Mouse (Mus musculus) brain, embryonic 18.5 days (tissue): Measurements from ENCODE around the gene Chka.

Experiments used
- DNase-seq: peaks from one replicate; pipeline ENCODE4 v3.0.0-alpha.2; 2012; ENCODE audit warnings: low read depth, low spot score

Chka gene

DNA sequence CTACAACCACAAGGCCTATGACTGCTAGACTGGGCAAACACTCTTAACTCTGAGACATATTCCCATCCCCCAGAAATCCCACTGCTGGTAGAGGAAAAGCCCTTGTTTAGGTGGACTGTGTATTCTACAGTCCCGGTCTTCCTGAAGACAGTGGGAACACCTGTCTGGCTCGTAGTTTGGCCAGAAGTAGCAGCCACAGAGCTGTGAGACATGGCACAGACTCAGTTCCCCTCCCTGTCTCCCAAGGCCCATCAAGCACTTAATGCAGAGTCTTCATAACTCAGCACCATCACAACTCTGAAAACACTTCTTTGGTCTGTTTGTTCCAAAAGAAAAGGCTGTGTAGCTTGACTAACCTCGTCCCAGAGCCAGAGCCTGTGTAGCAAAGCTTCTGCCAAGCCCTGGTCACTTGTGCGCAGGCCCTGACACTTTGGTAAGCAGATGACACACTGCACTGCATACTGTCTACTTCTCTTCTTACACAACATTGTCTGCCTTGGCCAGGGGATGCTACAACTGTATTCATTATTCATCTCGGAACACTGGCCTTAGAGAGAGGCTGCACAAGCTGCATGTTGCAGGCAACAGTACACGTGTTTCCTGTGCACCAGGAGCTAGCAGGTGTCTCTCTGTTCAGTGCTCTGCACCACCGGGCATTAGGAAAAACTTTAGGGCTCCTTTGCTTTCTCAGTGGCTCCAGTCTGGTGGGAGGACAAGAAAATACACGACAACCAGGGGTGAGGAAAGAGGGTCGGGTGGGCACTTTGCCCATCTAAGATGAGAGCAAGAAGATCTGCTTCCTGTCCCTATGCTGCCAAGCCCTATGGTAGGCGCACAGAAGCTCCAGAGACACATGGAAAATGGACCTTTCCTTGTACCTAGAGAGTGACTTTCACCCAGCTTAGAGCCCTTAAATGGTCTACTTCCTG lies 4.6 kb upstream of the Chka start:
- DNase-seq: no peak

DNA sequence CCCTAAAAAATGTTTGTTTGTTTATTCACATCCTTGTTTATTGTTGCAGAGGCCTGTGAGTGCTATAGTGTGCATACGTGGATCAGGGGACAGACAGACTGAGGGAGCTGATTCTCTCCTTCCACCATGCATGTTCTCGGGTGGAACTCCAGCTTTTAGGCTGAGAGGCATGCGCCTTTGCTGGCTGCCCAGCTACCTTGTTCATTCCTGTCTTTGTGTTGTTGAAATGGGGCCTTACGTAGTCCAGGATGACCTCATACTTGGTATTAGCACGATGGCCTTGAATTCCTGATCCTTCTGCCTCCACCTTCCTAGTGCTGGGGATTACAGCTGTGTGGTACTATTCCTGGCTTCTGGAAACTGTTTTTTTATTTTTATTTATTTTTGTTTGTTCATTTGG lies 3.9 kb upstream of the Chka start:
- DNase-seq: no peak

DNA sequence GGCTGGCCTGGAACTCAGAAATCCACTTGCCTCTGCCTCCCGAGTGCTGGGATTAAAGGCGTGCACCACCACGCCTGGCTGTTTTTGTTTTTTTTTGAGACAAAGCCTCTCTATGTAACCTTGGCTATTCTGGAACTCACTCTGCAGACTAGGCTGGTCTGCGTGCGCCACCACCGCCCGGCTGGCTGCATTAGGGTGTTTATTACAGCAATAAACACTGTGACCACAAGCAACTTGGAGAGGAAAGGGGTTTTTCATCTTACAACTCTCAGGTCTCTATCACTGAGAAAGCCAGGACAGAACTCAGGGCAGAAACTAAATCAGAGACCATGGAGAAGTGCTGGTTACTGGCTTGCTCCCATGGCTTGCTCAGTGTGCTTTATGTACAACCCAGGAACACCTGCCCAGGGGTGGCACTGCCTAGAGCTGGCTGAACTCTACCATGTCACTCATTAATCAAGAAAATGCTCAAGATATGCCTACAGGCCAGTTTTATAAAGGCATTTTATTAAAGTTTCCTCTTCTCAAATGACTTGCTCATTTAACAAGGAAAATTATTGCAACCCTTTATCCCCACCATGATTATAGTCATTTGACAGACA lies 3.3 kb upstream of the Chka start:
- DNase-seq: no peak

DNA sequence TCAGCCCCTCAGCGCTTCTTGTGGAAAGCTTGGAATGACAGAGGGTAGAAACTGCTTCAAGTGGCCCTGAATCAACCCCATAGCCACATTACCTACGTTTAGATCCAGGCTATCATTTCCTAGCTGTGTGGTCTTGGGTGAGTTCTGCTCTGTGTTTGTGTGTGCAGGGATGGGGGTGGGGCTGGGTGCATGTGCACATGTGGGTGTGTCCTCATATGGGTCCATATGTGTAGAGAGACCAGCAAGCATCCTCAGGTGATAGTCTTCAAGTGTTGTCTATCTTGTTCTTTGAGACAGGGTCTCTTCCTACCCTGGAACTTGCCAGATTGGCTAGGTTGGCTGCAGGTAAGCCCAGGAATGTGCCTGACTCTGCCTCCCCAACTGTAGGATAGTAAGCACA lies 2.3 kb upstream of the Chka start:
- DNase-seq: no peak

DNA sequence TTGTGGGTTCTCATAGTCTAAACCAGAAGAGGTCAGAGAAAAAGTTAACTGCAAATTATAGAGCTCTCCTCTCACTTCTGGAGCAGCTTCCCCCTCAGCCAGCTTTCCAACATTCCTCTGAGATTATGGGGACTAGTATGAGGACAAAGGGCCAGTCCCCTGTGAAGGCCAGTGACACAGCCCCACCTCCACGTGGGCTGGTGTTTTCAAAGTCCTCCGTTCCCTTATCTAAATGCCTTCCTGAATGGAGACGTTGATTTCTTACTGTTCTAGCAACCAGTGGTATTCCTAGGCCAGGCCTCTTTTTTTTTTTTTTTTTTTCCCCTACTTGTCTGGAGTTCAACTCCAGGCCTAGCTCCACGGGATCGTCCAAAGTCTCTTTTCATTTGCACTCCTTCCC lies 1.5 kb upstream of the Chka start:
- no peak for DNase-seq

DNA sequence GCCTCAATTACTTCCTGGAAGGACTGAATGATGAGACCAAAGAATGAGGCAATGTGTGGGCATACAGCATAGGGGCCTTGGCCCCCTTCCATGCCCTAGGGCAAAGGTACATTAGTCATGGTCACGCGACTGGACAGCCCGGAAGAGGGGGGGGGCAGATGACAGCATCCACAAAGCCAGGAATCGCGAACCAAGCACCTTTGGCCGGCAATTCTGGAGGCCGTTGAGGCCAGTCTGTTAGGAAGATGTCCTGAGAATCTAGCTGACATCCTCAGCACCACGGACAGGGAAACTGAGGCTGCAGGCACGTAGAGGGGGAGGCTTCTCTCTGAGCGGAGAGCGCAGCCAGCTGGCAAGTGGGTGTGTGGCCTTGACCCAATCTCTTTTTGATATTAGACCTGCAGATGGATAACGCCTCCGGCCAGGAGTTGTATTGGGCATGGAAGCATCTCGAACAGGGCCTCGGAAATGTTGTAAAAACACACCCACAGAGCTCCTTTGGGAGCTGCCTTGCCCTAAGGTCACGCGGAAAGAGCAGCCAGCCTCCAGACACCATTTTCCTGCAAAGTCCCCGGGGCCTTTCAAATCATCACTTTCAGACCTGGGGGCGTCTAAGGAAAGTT lies 615 bp upstream of the Chka start:
- no peak for DNase-seq

DNA sequence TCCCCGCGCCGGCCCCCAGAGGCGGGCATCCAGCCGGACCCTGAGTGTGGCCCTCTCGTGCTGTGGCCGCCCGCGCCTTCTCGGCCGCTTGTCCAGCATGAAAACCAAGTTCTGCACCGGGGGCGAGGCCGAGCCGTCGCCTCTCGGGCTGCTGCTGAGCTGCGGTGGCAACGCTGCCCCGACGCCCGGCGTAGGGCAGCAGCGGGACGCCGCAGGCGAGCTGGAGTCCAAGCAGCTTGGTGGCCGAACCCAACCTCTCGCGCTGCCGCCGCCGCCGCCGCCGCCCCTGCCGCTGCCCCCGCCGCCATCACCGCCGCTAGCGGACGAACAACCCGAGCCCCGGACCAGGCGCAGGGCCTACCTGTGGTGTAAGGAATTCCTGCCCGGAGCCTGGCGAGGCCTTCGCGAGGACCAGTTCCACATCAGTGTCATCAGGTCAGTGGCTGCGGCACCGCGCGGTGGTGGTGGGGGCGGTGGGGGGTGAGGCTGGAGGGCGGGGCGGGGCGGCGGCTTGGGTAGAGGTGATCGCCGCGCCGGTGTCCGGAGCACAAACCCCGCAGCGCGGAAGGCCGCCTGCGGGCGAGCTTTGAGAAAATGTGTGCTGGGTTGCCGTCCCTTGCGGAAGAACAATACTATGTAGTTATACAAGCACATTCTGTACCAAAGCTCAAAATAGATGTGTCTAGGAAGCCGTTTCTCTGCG lies 557 bp downstream of the Chka start:
- no peak for DNase-seq

DNA sequence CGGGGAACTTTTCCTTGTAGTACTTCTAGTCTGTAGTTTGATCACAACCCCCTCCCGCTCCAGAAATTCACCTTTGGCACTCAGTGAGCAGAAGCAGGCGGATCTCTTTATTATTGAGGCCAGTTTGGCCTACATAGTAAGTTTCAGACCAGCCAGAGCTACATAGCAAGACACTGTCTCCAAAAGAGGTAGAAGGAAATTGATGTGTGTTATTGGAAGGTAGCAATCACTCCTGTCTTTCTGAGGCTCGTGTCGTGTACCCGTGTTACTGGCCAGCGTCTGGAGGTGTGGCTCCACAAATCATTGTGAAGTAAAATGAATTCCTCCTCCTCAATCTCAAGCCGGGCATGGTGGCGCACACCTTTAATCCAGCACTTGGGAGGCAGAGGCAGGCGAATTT lies 1.5 kb downstream of the Chka start:
- no peak for DNase-seq

DNA sequence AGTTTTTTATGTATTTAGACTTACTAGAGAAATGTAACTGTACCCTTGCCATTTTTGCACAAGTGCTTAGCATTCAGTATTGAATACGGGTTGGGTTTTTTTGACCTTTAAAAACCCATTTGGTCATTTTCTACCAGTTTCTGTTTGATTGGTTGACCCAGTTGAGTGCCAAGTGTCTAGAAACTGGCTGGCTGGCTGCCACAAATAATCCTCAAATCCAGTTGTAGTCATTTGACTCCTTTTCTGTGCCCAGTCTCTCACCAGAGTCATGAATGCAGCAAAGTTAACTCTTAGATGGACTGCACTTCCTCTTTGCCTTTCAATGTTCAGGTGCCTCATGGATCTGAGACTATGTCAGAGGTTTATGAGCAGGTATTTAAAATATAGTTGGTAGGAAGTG lies 2.3 kb downstream of the Chka start:
- no peak for DNase-seq

DNA sequence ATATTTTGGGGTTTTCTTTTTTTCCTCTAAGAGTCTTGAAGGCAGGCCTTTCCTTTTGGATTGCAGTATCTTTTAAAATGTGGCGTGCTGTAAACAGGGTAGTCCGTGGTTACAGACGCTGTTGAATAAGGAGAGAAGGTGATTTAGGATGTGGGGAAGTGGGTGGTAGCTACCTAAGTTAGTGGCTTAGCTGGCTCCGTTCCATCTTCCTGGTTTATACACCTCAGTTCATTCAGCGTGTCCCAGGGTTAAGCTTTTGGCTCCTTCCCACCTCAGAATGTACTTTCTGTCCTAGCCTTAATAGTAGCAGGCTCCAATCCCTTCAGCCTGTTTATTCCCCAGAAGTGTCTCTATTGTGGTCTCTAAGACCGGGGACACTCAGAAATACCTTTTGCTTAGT lies 3.5 kb downstream of the Chka start:
- DNase-seq: no peak

DNA sequence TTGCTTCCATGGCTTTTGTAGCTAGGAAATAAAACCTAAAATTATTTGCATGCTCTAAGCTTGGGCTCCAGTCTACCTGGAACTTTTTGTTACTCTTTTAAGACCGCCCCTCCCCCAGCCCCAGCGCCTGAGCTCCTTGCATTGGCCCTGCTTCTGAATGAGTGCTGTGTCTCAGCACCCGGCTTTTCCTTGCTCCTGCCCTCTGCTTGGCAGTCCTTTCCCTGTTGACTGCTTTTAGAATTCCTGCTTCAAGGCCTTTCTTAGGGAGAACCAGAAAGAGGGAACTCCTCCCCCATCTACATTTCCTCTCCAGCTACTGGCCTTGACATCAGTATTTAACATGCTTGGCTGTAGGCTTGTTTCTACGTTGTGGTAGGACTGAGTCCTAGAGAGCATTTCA lies 4.0 kb downstream of the Chka start:
- no peak for DNase-seq

DNA sequence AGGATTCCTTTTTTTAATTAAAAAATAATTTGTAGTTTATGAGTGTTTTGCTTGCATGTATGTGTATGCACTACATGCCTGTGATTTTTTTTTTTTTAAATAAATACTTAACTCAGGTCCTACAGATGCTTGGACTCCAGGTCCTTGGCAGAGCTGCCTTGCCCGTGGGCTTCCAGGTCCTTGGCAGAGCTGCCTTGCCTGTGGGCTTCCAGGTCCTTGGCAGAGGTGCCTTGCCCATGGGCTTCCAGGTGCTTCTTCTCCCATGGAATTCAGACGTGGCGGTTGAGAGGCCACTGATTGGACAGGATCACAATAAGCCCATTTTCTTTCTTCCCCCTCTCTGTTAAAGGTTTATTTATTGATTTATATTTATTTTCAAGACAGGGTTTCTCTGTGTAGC lies 5.6 kb downstream of the Chka start:
- DNase-seq: no peak

DNA sequence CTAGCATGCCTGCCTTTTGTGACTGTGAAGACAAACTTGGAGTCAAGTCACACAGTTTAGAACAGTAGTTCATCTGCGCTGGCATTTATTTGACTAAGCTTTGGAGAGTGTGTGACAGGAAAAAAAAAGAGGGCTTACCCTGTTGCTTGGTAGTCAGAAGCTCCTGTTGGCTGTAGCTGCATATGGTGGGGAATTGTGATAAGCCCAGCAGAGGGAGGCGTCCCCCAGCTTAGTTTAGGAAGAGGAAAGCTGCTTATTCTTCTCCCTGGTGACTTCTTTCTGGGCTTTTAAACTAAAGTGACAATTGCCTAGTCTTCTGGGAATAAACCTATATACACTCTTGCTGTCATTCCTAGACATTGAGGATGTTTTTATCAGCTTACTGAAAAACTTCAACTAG lies 11.1 kb downstream of the Chka start:
- no peak for DNase-seq

DNA sequence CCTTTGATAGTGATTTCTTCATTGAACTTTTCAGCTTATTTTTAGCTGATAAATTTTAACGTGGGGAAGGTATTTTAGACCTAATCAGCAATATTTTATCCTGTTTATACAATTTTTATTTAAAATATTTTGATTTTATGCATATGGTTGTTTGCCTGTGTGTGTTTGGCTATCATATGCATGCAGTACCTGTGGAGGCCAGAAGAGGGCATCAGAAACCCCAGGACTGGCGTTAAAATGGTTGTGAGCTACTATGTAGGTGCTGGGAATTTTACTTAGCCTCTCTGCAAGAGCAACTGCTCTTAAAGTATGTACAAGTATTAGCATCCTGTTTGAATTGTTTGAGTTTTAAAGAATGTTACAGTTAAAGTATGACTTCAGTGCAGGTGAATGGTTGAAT lies 13.4 kb downstream of the Chka start:
- no peak for DNase-seq

DNA sequence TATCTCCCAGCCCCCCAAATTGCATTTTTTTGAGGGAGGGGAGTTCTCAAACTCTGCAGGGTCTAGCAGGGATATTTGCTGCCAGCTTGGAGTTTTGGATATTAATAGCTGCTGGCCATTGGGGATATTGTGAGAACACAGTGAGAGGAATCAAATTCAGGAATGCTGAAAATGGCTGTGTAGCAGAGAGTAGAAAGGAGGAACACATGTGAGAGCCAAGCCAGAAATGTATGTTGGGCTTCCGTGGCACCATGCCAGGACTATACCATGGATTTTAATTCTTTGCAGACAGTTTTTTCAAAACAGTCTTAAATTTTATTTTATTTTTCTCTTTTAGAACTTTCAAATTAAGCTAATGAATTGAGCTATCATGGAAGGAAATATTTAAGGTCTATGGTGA lies 16.7 kb downstream of the Chka start:
- DNase-seq: no peak

DNA sequence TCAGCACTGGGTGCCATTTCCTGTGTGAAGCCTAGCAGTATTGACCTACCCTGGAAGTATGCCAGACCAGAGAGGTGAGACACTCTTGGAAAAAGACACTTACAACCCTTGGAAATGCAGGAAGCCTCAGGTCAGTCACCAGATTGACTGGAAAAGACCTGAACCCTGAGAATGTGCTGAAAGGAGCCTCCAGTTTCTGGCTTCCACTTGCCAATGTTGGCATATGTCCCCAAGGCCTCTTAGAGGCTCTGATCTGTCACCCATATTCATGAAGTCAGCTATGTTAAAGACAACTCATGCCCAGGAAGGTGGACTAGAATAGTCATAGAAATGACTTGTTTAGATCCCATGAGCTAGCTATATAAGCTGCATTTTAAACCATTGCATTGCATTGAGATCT lies 19.9 kb downstream of the Chka start:
- no peak for DNase-seq

DNA sequence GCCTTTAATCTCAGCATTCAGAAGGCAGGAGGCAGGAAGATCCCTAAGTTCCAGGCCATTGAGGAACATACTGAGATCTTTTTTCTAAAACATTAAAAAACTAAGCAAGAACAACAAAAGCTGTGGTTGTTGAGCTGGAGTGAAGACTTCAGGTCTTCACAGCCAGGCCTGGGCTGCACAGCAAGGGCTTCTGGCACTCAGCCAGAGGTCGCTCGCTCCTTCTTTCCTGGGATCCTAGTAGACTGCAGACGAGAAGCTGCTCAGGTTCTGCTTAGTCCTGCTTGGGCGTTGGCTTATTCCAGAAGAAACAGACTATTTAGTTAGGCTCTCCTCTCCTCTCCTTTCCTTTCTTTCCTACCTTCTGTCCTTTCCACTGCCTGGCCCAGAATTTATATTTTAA lies 20.8 kb downstream of the Chka start:
- DNase-seq: no peak

DNA sequence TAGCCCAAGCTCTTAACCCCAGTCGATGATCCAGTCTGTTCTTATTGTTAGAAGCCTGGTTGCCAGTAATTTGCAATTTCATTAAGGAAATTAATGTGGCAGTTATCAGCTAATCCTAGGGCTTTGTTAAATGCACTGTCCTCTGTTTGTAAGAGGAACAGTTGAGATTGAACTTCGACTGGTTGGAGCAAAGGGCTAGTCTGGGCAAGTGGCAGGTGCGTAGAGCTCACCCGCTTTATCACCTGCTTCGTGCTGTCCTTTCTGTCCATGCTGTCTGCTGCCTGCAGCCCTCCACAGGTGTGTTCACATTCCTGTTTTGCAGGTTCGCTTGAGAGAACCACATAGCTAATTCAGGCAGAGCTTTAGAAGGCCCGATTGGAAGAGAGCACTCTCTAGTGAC lies 23.5 kb downstream of the Chka start:
- no peak for DNase-seq

DNA sequence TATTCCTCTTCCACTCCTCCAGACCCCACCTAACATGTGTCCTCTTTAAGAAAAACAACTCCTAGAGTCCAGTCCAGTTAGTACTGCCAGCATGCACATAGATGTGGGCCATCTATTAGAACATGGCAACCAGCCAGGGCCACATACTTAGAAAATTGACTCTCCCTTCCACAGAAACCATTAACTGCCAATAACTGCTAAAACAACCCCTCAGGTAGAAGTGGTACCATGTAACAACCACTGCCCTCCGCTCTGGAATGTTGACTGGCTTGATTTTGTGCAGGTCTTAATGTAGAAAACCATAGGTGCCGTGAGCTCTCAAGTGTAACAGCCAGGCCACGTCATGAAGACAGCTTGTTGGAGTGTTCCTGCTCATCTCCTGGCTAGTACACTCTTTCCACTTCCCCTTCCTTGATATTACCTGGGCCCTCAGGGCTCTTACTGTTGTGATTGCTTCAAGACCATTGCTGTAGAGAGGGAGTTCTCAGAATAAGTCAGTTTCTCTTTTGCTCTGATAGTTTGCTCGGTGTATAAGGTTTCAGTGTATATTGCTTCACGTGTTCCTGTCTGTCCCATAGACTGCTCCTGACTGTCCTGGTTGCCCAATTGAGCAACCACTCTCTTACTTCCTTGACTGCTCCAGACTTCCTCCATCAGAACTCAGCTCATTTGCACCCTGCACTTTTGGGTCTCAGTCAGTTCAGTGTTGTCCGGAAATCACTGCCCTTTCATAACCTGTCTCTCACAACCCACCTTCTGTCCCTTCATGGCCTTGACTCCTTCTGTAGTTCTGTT lies 28.7 kb downstream of the Chka start:
- no peak for DNase-seq

DNA sequence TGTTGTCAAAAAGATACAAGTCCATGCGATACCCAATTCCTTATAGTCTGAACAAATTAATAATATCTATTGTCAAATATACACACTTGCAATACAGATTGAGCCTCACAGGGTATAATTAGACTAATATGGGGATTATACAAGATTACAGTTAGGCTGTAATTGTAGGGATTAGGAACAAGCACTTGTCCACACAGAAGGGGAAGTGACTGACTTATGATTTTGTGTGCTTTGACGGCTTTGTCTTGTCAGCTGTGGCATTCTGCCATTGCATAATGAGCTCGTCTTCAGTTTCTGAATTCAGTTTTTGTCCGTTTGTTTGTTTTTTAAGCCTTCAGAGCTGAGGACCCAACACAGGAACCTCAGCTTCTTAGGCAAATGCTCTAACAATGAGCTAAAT lies 30.6 kb downstream of the Chka start:
- no peak for DNase-seq

DNA sequence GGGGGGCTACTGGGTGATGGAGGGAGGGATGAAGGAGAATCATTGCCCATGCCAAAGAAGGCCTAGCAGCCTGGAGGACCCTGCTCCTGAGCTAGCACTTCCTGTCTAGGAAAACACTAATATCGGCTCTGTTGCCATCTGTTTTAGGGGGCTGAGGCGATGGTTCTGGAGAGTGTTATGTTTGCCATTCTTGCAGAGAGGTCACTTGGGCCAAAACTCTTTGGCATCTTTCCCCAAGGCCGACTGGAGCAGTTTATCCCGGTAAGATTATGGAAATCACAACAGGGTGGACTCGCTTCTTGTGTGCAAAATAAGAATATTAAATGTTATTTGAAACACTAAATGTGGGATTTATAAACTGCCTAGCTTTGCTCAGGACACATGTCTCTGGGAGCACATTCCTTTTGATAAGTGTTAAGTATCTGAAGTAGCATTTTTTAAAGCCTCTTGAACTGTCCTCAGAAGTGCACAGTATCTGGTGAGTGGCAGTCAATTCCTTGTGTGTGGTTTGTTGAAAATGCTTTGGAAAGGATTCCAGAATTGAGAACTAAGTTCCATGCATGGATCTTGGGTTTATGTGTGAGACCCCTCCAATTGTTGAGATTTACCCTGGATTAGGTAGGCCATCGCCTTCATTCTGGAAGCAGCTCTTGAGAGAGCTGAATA lies 32.9 kb downstream of the Chka start:
- no peak for DNase-seq
